Mouse (Mus musculus): ENCODE data around the gene Maml2. TPM values are rescaled to one million over a fixed set of nuclear protein-coding genes. Genes with fewer than 3 reads are reported as not detected.

The Maml2 gene
- total RNA-seq, 2 experiments from 2014 or later, result 20.5 to 22.8 TPM

GRCm38 (mm10) chr9:13598596-13599333 lies 301.0 kb downstream of the Maml2 start:
- no peak for DNase-seq (ENCODE audit: extremely low spot score in 1 of 2, low spot score in 1 of 2)

- DNase-seq (ENCODE audit: extremely low spot score in 1 of 2, low spot score in 1 of 2), result no peak
These were observed 301.5 kb downstream of the Maml2 start for GRCm38 (mm10) chr9:13599334-13599614.

GRCm38 (mm10) chr9:13599800-13600199 lies 302.0 kb downstream of the Maml2 start:
- no peak for DNase-seq (ENCODE audit: extremely low spot score in 1 of 2, low spot score in 1 of 2)

GRCm38 (mm10) chr9:13601729-13602128 lies 304.0 kb downstream of the Maml2 start:
- DNase-seq (ENCODE audit: extremely low spot score in 1 of 2, low spot score in 1 of 2), result no peak

- no peak for DNase-seq (ENCODE audit: extremely low spot score in 1 of 2, low spot score in 1 of 2)
These were observed 305.9 kb downstream of the Maml2 start for GRCm38 (mm10) chr9:13603533-13604143.

- no peak for DNase-seq (ENCODE audit: extremely low spot score in 1 of 2, low spot score in 1 of 2)
These were observed 309.9 kb downstream of the Maml2 start for GRCm38 (mm10) chr9:13607609-13608185.

- DNase-seq (ENCODE audit: extremely low spot score in 1 of 2, low spot score in 1 of 2), result no peak
These were observed 310.8 kb downstream of the Maml2 start for GRCm38 (mm10) chr9:13608532-13609071.

- DNase-seq (ENCODE audit: extremely low spot score in 1 of 2, low spot score in 1 of 2), result no peak
These were observed 313.8 kb downstream of the Maml2 start for GRCm38 (mm10) chr9:13611561-13611960.

- DNase-seq (ENCODE audit: extremely low spot score in 1 of 2, low spot score in 1 of 2), result no peak
These were observed 314.6 kb downstream of the Maml2 start for GRCm38 (mm10) chr9:13612371-13612770.

- no peak for DNase-seq (ENCODE audit: extremely low spot score in 1 of 2, low spot score in 1 of 2)
These were observed 315.8 kb downstream of the Maml2 start for GRCm38 (mm10) chr9:13613325-13614268.

- DNase-seq (ENCODE audit: extremely low spot score in 1 of 2, low spot score in 1 of 2), result no peak
These were observed 318.7 kb downstream of the Maml2 start for GRCm38 (mm10) chr9:13616383-13617009.

GRCm38 (mm10) chr9:13620794-13621193 lies 323.0 kb downstream of the Maml2 start:
- DNase-seq (ENCODE audit: extremely low spot score in 1 of 2, low spot score in 1 of 2), result no peak

GRCm38 (mm10) chr9:13621941-13622340 lies 324.2 kb downstream of the Maml2 start:
- no peak for DNase-seq (ENCODE audit: extremely low spot score in 1 of 2, low spot score in 1 of 2)

- no peak for DNase-seq (ENCODE audit: extremely low spot score in 1 of 2, low spot score in 1 of 2)
These were observed 324.7 kb downstream of the Maml2 start for GRCm38 (mm10) chr9:13622426-13622825.

- DNase-seq (ENCODE audit: extremely low spot score in 1 of 2, low spot score in 1 of 2), result no peak
These were observed 326.2 kb downstream of the Maml2 start for GRCm38 (mm10) chr9:13623892-13624422.

- DNase-seq (ENCODE audit: extremely low spot score in 1 of 2, low spot score in 1 of 2), result no peak
These were observed 327.0 kb downstream of the Maml2 start for GRCm38 (mm10) chr9:13624780-13625179.

GRCm38 (mm10) chr9:13625215-13625614 lies 327.5 kb downstream of the Maml2 start:
- DNase-seq (ENCODE audit: extremely low spot score in 1 of 2, low spot score in 1 of 2), result no peak

GRCm38 (mm10) chr9:13626480-13626879 lies 328.7 kb downstream of the Maml2 start:
- DNase-seq (ENCODE audit: extremely low spot score in 1 of 2, low spot score in 1 of 2), result no peak

- no peak for DNase-seq (ENCODE audit: extremely low spot score in 1 of 2, low spot score in 1 of 2)
These were observed 335.6 kb downstream of the Maml2 start for GRCm38 (mm10) chr9:13633371-13633770.

GRCm38 (mm10) chr9:13639655-13640054 lies 341.9 kb downstream of the Maml2 start:
- DNase-seq (ENCODE audit: extremely low spot score in 1 of 2, low spot score in 1 of 2), result no peak

Measured in layer of hippocampus, postnatal 25 days (tissue).